Mouse (Mus musculus) heart, embryonic 12.5 days (tissue): ENCODE measurements at regions not wholly inside any gene's neighbourhood (a gene's known extent, or its start where the extent isn't known, plus 50 kb on each side); places are given as distances from the start of the nearest gene placed in this dataset.

Source experiments
- ATAC-seq: fragments of 200-750 bp; cut with Nextera tagmentation; 2 replicates; pipeline ENCODE4 v1.8.0; 2017; ENCODE audit warnings: moderate TSS enrichment, moderate library complexity; ENCODE audit not compliant: insufficient number of reproducible peaks, low FRiP score
- H3K27ac ChIP-seq: fragments of 300-500 bp; sonication (generic); 2 replicates; pipeline ENCODE4 v1.5.1; 2016; ENCODE audit warnings: mild to moderate bottlenecking, moderate library complexity; ENCODE audit not compliant: poor library complexity, severe bottlenecking
- H3K27me3 ChIP-seq: fragments of 300-500 bp; sonication (generic); replicated peaks from 2 replicates; pipeline ENCODE4 v1.6.1; 2016; ENCODE audit warnings: mild to moderate bottlenecking, moderate library complexity
- H3K36me3 ChIP-seq: fragments of 300-500 bp; sonication (generic); 2 replicates; pipeline ENCODE4 v1.6.1; 2016; ENCODE audit warnings: mild to moderate bottlenecking, moderate library complexity
- H3K4me1 ChIP-seq: fragments of 300-500 bp; sonication (generic); replicated peaks from 2 replicates; pipeline ENCODE4 v1.6.1; 2016; ENCODE audit warnings: mild to moderate bottlenecking
- H3K4me2 ChIP-seq: fragments of 300-500 bp; sonication (generic); 2 replicates; pipeline ENCODE4 v1.6.1; 2016; ENCODE audit warnings: mild to moderate bottlenecking, moderate library complexity
- H3K4me3 ChIP-seq: fragments of 300-500 bp; sonication (generic); 2 replicates; pipeline ENCODE4 v1.5.1; 2016; ENCODE audit warnings: mild to moderate bottlenecking
- H3K9ac ChIP-seq: fragments of 300-500 bp; sonication (generic); 2 replicates; pipeline ENCODE4 v1.6.1; 2016; ENCODE audit warnings: mild to moderate bottlenecking, moderate library complexity
- H3K9me3 ChIP-seq: fragments of 300-500 bp; sonication (generic); replicated peaks from 2 replicates; pipeline ENCODE4 v1.6.1; 2016; ENCODE audit warnings: mild to moderate bottlenecking, moderate library complexity
- WGBS: fragments of 180-500 bp; shearing (Covaris S2); methylation state at CpG from one replicate; pipeline ENCODE4 v1.1.7; 2016; 5-methylcytosine and 5-hydroxymethylcytosine counted together

DNA sequence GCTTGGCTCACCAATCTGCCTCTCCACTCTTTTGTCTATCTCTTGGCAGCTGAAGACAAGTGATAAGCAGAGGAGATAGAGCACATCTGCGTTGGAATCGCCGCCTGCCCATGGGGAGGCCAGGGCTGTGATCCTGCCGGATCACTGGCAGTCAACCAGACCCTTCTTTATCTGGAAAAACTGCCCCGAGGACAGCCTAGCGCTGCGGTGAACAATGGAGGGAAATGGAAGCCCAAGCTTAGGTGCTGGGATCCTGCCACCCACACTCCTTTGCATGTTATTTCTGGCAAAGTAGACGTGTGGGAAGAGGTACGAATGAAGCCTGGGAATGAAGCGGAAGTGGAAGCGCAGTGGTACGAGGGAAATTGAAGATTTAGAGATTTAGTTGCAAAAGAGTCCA lies 112.8 kb downstream of the Rassf10 start:
- H3K27me3 ChIP-seq: no peaks in the 10 kb centered on the region
- no peaks in the 10 kb centered on the region for H3K9me3 ChIP-seq
- peaks cover 11% of the 10 kb centered on the region for H3K4me1 ChIP-seq
- peak overlapping the region; percentile 28 for H3K4me2 ChIP-seq
- 0 out of 2 replicates have a peak, but pooled peaks have one; percentile 42 for ATAC-seq
- no peak overlapping the region for H3K9ac ChIP-seq
- no peaks in the 10 kb centered on the region for H3K36me3 ChIP-seq
- 17% methylated on average over 12 of the region's 12 CpGs for WGBS
- 0 out of 2 replicates have a peak overlapping the region, but pooled peaks have one; percentile 28 for H3K27ac ChIP-seq
- no peak overlapping the region for H3K4me3 ChIP-seq

DNA sequence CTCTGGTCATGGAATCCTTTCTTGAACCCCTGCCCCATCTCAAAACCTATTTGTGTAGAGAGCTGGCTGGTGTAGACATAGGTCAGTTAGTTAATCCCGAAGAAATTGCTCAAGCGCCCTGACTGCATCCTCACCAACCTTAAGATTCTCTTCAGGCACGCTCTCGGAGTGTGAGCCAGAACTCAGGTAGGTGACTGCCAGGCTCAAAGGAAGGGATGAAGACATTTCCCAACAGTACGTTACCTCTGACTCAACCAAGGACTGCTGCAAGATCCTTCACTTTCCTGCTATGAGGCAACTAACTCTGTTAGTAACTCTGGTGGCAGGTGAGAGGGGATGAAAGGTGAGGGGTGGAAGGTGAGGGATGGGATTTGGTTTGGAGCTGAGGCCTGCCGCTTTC lies 114.5 kb downstream of the Rassf10 start:
- Histone ChIP-seq H3K27me3 (no peaks in the 10 kb centered on the region), H3K36me3 (no peaks in the 10 kb centered on the region), H3K4me1 (peaks cover 11% of the 10 kb centered on the region), H3K4me2 (no peak overlapping the region), H3K4me3 (no peak overlapping the region), H3K9ac (no peak overlapping the region), H3K27ac (no peak overlapping the region), H3K9me3 (no peaks in the 10 kb centered on the region)
- ATAC-seq: no peak
- WGBS: 94% methylated on average over 6 of the region's 6 CpGs

DNA sequence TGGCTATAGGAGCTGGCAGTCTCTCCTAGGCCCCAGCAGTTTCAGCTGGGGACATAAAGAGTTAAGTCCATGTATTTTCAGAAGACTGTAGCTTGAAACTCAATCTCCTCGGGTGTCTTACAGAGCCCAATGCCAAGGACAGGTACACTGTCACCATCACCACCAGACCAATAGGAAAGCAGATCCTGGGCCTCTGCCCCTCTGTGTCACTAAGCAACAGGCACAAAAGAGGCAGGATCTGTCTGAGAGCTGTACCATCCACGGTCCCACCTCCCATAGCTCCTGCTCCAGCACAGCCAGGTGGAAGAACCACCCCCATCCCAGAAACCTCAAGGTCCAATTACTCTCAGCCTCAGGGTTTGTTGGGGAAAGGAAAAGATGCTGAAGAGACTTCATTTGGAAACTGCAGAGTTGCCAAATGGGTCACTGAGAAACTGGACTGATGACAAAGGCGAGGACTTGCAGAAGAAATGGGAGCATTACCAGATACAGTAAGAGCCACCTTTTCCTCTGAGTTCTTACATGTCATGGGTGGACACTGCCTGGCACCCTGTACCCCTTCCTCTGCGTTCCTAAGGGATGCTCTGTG lies 115.7 kb downstream of the Rassf10 start:
- Histone ChIP-seq H3K4me2 (no peak overlapping the region), H3K27me3 (no peaks in the 10 kb centered on the region), H3K4me1 (peaks cover 11% of the 10 kb centered on the region), H3K9ac (no peak overlapping the region), H3K4me3 (no peak overlapping the region), H3K9me3 (no peaks in the 10 kb centered on the region), H3K27ac (no peak overlapping the region), H3K36me3 (no peaks in the 10 kb centered on the region)
- WGBS: 71% methylated on average over 4 of the region's 4 CpGs
- ATAC-seq: no peak

DNA sequence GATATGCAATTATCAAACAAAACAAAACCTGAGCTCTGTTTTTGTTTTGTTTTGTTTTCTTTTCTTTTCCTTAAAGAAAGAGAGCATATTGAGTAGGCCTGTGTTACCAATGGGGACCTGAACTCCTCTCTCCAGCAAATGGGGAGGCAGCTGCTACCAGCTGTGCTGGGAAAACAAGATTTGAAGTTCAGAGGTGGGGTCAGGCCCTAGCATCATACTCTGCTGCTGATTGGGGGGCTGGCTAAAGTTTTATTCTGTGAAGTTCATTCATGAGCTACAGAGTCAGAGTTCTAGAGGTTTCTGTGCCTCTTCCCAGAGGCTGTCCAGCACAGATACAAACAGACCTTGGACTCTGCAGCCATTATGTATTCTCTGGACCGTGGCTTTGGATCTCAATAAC lies 117.7 kb downstream of the Rassf10 start:
- H3K9ac ChIP-seq: no peak overlapping the region
- no peak overlapping the region for H3K4me3 ChIP-seq
- H3K9me3 ChIP-seq: no peaks in the 10 kb centered on the region
- H3K4me1 ChIP-seq: peaks cover 7% of the 10 kb centered on the region
- WGBS: 78% methylated on average over 1 of the region's 1 CpGs
- ATAC-seq: no peak
- H3K36me3 ChIP-seq: no peaks in the 10 kb centered on the region
- H3K27me3 ChIP-seq: no peaks in the 10 kb centered on the region
- H3K4me2 ChIP-seq: no peak overlapping the region
- no peak overlapping the region for H3K27ac ChIP-seq

DNA sequence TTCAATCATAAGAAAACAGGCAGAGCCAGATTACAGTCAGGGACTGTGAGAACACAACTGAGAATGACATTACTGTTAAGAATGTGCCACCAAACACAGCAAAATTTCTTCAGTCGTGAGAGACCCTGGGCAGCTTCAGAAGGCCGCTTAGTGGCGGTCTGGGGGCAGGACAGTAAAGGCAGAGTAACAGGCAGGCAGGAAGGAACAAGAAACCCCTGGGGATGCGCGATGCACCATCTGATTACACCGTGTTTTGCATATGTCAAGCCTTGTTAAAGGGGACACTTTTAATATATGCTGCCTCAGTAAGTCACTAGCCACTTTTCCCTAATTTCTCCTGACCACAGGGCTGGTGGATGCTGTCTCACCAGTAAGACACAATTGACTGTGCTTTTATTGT lies 120.0 kb downstream of the Rassf10 start:
- WGBS: 52% methylated on average over 6 of the region's 6 CpGs
- no peak for ATAC-seq

DNA sequence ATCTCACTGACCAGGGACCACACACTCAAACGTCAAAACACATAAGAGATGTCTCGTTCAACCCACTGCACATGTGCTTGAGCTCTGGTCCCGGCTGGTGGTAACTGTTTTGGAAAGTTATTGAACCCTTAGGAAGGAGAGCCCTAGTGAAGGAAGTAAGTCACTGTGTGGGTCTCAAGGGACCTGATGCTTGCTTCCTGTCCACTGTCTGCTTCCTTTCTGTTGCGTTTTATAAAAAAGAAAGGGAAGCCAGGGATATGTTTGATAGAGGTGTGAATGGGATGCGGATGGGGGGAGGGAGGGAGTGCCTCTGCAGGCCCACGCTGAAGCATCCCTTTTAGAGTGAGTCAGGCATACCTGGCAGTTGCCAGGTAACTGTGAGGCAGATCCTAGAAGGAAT lies 121.6 kb downstream of the Rassf10 start:
- Histone ChIP-seq H3K27me3 (no peaks in the 10 kb centered on the region), H3K4me1 (peaks cover 4% of the 10 kb centered on the region; the same call in 1 of the 2 replicates), H3K36me3 (no peaks in the 10 kb centered on the region), H3K4me3 (no peak overlapping the region), H3K9ac (no peak overlapping the region), H3K9me3 (no peaks in the 10 kb centered on the region), H3K27ac (no peak overlapping the region), H3K4me2 (no peak overlapping the region)
- no peak for ATAC-seq
- WGBS: 61% methylated on average over 6 of the region's 6 CpGs

More for the DNA sequence above, 120.0 kb downstream of the Rassf10 start:
- H3K4me1 ChIP-seq: no peaks in the 10 kb centered on the region
- H3K4me3 ChIP-seq: no peak overlapping the region
- H3K36me3 ChIP-seq: no peaks in the 10 kb centered on the region
- H3K27me3 ChIP-seq: no peaks in the 10 kb centered on the region
- no peak overlapping the region for H3K4me2 ChIP-seq
- H3K9ac ChIP-seq: no peak overlapping the region
- H3K9me3 ChIP-seq: no peaks in the 10 kb centered on the region
- H3K27ac ChIP-seq: no peak overlapping the region

DNA sequence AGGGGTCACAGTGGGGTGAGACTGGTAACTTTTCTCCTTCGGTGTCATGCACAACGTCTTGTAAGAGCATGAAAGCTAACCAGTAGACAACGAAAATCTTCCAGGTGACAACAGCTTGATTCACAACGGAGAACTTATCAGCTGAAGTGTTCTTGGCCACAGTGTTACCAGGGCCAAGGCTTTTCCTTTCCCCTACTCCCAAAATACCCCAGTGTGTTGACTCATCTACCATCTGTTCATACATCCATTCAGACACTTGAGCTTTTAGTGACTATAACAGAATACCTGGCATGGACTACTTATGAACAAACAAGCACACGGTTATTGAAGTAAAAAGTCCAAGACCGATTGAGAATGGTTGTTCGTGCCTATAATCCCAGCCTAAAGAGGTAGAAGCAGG lies 122.5 kb downstream of the Rassf10 start:
- no peaks in the 10 kb centered on the region for H3K27me3 ChIP-seq
- no peak overlapping the region for H3K9ac ChIP-seq
- H3K36me3 ChIP-seq: no peaks in the 10 kb centered on the region
- no peaks in the 10 kb centered on the region for H3K9me3 ChIP-seq
- no peak for ATAC-seq
- no peak overlapping the region for H3K4me2 ChIP-seq
- H3K4me1 ChIP-seq: peaks cover 12% of the 10 kb centered on the region
- no peak overlapping the region for H3K4me3 ChIP-seq
- no peak overlapping the region for H3K27ac ChIP-seq
- 77% methylated on average over 7 of the region's 7 CpGs for WGBS

DNA sequence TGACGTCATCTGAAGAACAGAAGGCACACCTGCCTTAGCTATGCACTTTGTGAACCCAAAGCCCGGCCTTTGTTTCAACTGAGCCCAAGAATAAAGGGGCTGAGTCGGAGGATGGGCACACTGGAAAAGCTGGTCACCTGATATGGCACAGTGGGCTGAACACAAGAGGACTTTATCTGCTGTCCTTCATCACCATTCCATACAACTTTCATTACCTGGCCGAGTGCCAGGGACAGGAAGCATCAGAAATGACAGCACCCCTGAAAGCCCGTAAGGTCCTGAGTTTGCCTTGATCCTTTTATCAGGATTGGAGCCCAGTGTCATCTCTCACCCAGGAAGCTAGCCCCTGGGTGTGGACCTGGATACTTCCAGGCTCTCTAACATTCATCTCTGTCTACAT lies 126.1 kb upstream of the Arntl start:
- no peaks in the 10 kb centered on the region for H3K27me3 ChIP-seq
- 30% methylated on average over 5 of the region's 5 CpGs for WGBS
- H3K9me3 ChIP-seq: no peaks in the 10 kb centered on the region
- no peak overlapping the region for H3K4me3 ChIP-seq
- no peak overlapping the region for H3K27ac ChIP-seq
- ATAC-seq: 0 out of 2 replicates have a peak, but pooled peaks have one; percentile 33
- H3K4me1 ChIP-seq: peaks cover 23% of the 10 kb centered on the region
- no peak overlapping the region for H3K9ac ChIP-seq
- no peak overlapping the region for H3K4me2 ChIP-seq
- no peaks in the 10 kb centered on the region for H3K36me3 ChIP-seq

DNA sequence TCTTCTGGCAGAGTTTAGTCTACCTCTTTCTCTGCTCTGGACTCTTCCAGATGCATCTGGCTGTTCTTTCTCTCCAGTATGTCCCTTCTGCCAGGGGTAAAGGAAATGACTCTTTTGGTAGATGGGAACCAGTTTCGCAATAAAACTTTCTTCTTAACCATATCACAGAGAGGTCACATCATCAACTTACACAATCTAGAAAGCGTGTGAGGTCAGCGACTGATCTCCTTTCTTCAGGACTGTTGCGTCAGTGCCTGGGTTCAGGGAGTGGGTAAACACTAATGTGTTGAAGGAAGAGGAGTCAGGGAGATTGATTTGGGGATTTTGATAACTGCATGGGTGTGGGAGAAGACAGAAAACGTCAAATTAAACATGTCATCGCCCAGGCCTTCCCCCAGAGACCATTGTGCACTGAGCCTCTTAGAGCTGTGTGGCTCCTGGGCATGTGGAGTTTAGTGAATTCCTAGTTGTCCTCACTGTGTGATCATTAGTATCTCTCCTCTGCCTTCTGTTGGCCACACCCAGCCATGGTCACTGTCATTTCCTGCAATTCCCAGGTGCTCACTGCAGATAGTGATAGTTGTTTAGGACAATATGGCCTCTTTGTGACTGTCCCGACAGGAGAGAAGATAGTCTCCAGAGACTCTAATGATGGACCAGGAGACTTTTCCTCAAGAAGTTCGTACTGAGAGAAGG lies 122.2 kb upstream of the Arntl start:
- H3K4me1 ChIP-seq: peaks cover 20% of the 10 kb centered on the region
- H3K9ac ChIP-seq: no peak overlapping the region
- no peaks in the 10 kb centered on the region for H3K36me3 ChIP-seq
- ATAC-seq: peak; percentile 69; the same call in 1 of the 2 replicates
- no peak overlapping the region for H3K4me3 ChIP-seq
- WGBS: 48% methylated on average over 8 of the region's 8 CpGs
- H3K27me3 ChIP-seq: no peaks in the 10 kb centered on the region
- H3K4me2 ChIP-seq: no peak overlapping the region
- no peak overlapping the region for H3K27ac ChIP-seq
- H3K9me3 ChIP-seq: no peaks in the 10 kb centered on the region

DNA sequence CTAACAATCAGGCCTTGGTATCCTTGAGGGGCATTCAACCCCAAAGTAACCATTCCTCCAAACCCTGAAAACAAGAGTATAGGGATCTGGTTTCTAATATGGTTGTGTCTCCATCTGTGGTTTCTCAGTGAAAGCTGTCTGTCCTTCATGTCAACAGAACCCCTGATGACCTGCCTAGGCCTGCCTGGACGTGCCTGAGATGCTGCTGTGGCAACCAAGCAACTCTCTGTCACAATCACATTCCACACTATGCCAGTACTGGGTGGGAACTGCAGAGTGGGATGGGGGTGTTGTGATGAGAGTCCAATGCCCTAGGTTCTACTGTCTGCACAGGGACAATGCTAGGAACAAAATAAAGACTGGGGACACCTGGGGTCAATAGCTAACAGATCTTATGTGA lies 121.1 kb upstream of the Arntl start:
- no peak for ATAC-seq

DNA sequence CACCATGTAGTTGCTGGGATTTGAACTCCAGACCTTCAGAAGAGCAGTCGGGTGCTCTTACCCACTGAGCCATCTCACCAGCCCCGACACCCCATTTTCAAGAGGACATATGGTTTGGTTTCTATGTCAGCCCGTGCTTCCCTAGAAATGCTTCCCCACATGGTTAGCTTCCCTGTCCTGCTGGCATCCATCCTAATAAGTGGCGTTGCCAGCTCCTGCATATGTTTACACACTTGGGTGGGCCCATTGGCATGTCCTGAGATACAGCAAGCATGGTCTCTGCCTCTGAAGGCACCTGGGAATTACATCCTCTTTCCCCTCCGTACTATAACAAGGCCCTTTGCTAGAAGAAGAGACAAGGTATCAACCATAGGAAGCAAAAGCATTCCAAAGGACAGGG lies 119.6 kb upstream of the Arntl start:
- Histone ChIP-seq H3K36me3 (no peaks in the 10 kb centered on the region), H3K4me1 (0 out of 2 replicates have a peak, but pooled peaks cover 3% of the 10 kb centered on the region), H3K27ac (no peak overlapping the region), H3K9me3 (no peaks in the 10 kb centered on the region), H3K27me3 (no peaks in the 10 kb centered on the region), H3K4me3 (no peak overlapping the region), H3K4me2 (no peak overlapping the region), H3K9ac (no peak overlapping the region)
- 89% methylated on average over 5 of the region's 5 CpGs for WGBS
- no peak for ATAC-seq

More for the DNA sequence above, 121.1 kb upstream of the Arntl start:
- Histone ChIP-seq H3K4me2 (no peak overlapping the region), H3K4me3 (no peak overlapping the region), H3K9me3 (no peaks in the 10 kb centered on the region), H3K36me3 (no peaks in the 10 kb centered on the region), H3K4me1 (peaks cover 11% of the 10 kb centered on the region), H3K9ac (no peak overlapping the region), H3K27ac (no peak overlapping the region), H3K27me3 (no peaks in the 10 kb centered on the region)
- WGBS: 36% methylated on average over 1 of the region's 1 CpGs
